Mouse (Mus musculus): ENCODE results near the gene Ppih. TPM values are rescaled to one million over a fixed set of nuclear protein-coding genes. Genes with fewer than 3 reads are reported as not detected.

Gene Ppih
- 113 and 127 TPM in 2 replicates for polyA plus RNA-seq (2012; rRNA removed)

DNA sequence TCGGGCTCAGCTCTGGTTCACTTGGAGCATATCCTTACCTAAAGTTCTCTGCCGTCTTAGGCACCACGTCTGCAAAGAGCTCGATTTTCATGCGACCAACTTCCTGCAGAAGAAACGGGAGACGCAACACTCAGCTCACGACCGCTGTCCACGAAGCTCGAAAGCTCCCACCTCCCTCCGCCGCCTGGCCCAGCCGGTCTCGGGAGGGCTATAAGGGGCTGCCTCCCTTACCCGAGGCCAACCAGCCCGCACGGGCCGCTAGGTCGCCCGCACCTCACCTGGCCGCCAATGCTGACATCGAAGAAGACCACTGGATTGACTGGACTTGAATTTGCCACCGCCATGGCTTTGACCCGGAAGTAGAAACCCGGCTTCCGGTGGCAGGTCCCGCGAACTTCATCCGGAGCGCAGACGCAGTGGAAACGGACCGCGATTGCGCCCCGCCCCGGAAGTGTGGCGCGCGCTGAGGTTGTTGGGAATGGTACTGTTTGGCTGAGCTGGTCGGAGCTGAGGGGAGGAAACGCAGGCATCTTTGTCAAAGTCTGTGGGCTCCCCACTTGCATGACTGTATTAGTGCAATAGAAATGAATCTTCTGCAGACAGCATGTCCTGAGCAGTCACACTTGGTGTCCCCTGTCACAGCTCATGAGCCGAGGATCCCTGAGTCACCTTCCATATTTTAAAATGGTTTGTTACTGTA, at the start of gene Ppih:
Gene Ppih (minus strand): TSS at position 416 of the 700 bp plus-strand sequence.

DNA sequence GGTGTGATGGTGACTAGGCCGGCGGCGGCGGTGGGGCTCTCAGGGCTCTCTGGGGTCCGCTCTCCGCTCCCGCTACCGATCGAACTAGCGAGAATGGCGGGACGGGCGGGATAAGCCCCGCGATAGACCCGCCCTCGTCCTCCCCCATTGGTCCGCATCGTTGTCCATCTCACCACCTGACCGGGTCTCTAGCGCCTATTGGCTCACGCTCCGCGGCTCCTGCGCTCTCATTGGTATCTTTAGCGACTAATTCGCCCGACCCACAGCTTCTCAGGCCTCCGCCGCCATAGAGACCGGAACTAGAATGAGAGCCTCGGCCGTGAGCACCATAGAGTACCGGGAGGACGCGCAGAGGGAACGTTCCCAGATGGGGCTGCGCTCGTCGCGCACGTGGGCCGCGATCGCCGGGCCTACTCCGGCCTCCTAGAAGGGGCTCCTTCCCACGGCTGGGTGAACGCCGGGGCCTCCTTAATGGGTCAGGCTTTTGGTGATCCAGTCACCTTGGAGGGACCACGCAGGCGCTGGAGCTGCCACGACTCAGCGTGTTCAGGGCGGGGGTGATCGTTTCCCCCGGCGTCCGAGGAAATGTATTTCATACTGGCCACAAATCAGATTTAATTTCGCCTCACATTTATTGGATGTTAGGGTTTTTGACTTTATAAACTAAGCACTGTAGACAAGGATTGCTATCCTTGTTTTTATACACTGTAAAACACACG, 25.8 kb downstream of the Ppih start, which contains the start of gene Ybx1:
Gene Ybx1 (minus strand): TSS at position 190 of the 719 bp plus-strand sequence.

DNA sequence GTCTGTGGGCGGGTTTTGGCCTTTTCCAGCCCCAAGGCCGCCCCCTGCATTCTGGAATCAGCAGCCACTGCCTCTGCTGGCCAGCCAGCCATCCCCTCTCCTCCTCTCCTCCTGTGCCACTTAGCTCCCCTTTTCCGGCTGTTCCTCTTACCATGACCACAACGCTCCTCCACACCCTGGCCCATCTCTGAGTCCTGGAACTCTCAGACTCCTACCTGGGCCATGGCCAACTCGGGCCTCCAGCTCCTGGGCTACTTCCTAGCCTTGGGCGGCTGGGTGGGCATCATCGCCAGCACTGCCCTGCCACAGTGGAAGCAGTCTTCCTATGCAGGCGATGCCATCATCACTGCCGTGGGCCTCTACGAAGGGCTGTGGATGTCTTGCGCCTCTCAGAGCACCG, 65.0 kb downstream of the Ppih start, which contains the start of gene Cldn19:
Gene Cldn19 (plus strand): TSS at position 64 of the 400 bp plus-strand sequence.

Other genes with a start within 250 kb of the Ppih start
- gene Slc2a1, start 211.8 kb downstream of the Ppih start, polyA plus RNA-seq (2012; rRNA removed): 77.0 and 86.0 TPM in 2 replicates
- gene Zfp691, start 146.4 kb downstream of the Ppih start, polyA plus RNA-seq (2012; rRNA removed): 9.7 and 14.4 TPM in 2 replicates
- gene Ermap, start 130.5 kb downstream of the Ppih start, polyA plus RNA-seq (2012; rRNA removed): 19.8 and 21.1 TPM in 2 replicates
- gene Svbp, start 125.2 kb downstream of the Ppih start, polyA plus RNA-seq (2012; rRNA removed): 94.0 and 96.6 TPM in 2 replicates
- gene Tmem269, start 102.3 kb downstream of the Ppih start, polyA plus RNA-seq (2012; rRNA removed): 0.08 and 0.22 TPM in 2 replicates
- gene AU022252, start 87.8 kb downstream of the Ppih start, polyA plus RNA-seq (2012; rRNA removed): 13.9 and 18.3 TPM in 2 replicates
- gene P3h1, start 87.6 kb downstream of the Ppih start, polyA plus RNA-seq (2012; rRNA removed): 33.3 and 35.2 TPM in 2 replicates
- 0.13 and 0.27 TPM in 2 replicates for gene Cldn19, start 65.1 kb downstream of the Ppih start, polyA plus RNA-seq (2012; rRNA removed)
- 896 and 955 TPM in 2 replicates for gene Ybx1, start 25.9 kb downstream of the Ppih start, polyA plus RNA-seq (2012; rRNA removed)
- 6.0 and 9.9 TPM in 2 replicates for gene Ccdc30, start 95.0 kb upstream of the Ppih start, polyA plus RNA-seq (2012; rRNA removed)
- 12.4 and 13.1 TPM in 2 replicates for gene Ppcs, start 101.9 kb upstream of the Ppih start, polyA plus RNA-seq (2012; rRNA removed)
- 0.09 and 0.16 TPM in 2 replicates for gene Zmynd12, start 102.3 kb upstream of the Ppih start, polyA plus RNA-seq (2012; rRNA removed)
- 2.8 and 3.7 TPM in 2 replicates for gene Rimkla, start 172.1 kb upstream of the Ppih start, polyA plus RNA-seq (2012; rRNA removed)
- gene Foxj3, start 216.5 kb upstream of the Ppih start, polyA plus RNA-seq (2012; rRNA removed): 16.8 and 29.2 TPM in 2 replicates
- gene Frg2f1, start 219.0 kb upstream of the Ppih start, polyA plus RNA-seq (2012; rRNA removed): 3.8 and 4.1 TPM in 2 replicates